Mouse (Mus musculus) right cerebral cortex, postnatal 10 days (tissue): ENCODE measurements around the gene Cilp.

Source experiments
- DNase-seq, 2 experiments: peaks; one replicate each; pipeline ENCODE4 v3.0.0; 2021; ENCODE audit warnings: low spot score in 2 of 2

Cilp gene

GRCm38 (mm10) chr9:65293973-65294715 lies 29.2 kb downstream of the Cilp start, which contains the start of gene Clpx:
Gene Clpx (plus strand): TSS chr9:65294260.
- DNase-seq = peak; percentile 99

GRCm38 (mm10) chr9:65294716-65295378 lies 29.9 kb downstream of the Cilp start:
- no peak for DNase-seq

- DNase-seq = no peak
Observed at GRCm38 (mm10) chr9:65297056-65297455, 32.1 kb downstream of the Cilp start.

GRCm38 (mm10) chr9:65298761-65299160 lies 33.8 kb downstream of the Cilp start:
- DNase-seq = no peak

- no peak for DNase-seq
Observed at GRCm38 (mm10) chr9:65299650-65300049, 34.7 kb downstream of the Cilp start.

- DNase-seq = no peak
Observed at GRCm38 (mm10) chr9:65302327-65302983, 37.5 kb downstream of the Cilp start.

GRCm38 (mm10) chr9:65303586-65303985 lies 38.6 kb downstream of the Cilp start:
- no peak for DNase-seq

- no peak for DNase-seq
Observed at GRCm38 (mm10) chr9:65304300-65304699, 39.3 kb downstream of the Cilp start.

- DNase-seq = no peak
Observed at GRCm38 (mm10) chr9:65306672-65307071, 41.7 kb downstream of the Cilp start.

- DNase-seq = no peak
Observed at GRCm38 (mm10) chr9:65308011-65308410, 43.0 kb downstream of the Cilp start.

- DNase-seq = no peak
Observed at GRCm38 (mm10) chr9:65312669-65313357, 47.8 kb downstream of the Cilp start.

- no peak for DNase-seq
Observed at GRCm38 (mm10) chr9:65313846-65314245, 48.9 kb downstream of the Cilp start.

- no peak for DNase-seq
Observed at GRCm38 (mm10) chr9:65322255-65322900, 57.4 kb downstream of the Cilp start.

- DNase-seq = no peak
Observed at GRCm38 (mm10) chr9:65325971-65326370, 61.0 kb downstream of the Cilp start.

- DNase-seq = no peak
Observed at GRCm38 (mm10) chr9:65327371-65327770, 62.4 kb downstream of the Cilp start.
